Mouse (Mus musculus) inflammation-experienced regulatory T-cells, adult 6 months (primary cell): ENCODE results near the gene Kcnab3. TPM values are rescaled to one million over a fixed set of nuclear protein-coding genes. Genes with fewer than 3 reads are reported as not detected.
A peak's percentile ranks its signal among the peaks of the same experiment; 100 is the strongest.

Source experiments
- ATAC-seq: one replicate; pipeline ENCODE4 v1.8.0; 2017
- polyA plus RNA-seq, 3 experiments: library from polyadenylated mRNA; unstranded; fragments of 100-300 nt; shearing (Covaris generic); gene quantifications; one replicate each; pipeline ENCODE4 v1.2.1; 2017

The Kcnab3 gene
- polyA plus RNA-seq, 3 experiments from 2014 or later = 0.34 to 2.0 (median 0.99) TPM

- ATAC-seq = no peak
These were observed 45.5 kb downstream of the Kcnab3 start for GRCm38 (mm10) chr11:69371601-69372000.

GRCm38 (mm10) chr11:69372056-69372779, 46.2 kb downstream of the Kcnab3 start:
- peak; percentile 23 for ATAC-seq

GRCm38 (mm10) chr11:69372780-69373170, 46.7 kb downstream of the Kcnab3 start:
- peak; percentile 11 for ATAC-seq

DNA sequence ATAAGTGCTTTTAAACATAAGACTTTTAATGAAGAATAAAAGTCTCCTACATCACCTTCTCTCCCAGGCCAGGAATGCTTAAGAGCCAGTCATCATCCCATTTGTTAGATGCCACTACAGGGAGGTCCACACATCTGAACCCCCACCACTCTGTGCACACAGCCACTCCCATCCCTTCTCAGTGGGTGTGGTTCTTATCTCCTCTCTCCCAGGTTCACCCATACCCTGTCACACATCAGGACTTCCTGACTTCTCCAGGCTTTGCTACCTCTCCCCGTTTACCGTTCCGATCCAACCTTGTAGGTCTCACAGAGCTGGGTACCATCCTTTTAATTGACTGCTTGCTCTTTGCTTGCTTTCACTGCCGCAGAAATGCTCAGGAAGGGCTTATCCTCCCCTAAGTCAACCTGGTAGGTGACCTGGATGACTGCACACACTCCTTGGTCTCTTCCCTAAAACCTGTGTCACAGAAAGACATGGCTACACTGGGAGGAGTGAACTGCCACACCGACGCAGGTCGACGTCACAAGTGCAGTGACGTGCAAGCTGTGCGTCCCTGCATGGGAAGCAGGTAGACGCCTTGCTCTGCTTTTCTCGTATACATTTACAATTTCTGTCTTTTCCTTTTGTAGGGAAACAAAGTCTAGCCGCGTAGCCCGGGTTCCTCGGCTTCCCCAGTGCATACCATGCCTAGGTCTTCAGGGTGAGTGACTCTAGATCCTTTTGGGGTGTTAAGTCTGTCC, 47.3 kb downstream of the Kcnab3 start:
- no peak for ATAC-seq

DNA sequence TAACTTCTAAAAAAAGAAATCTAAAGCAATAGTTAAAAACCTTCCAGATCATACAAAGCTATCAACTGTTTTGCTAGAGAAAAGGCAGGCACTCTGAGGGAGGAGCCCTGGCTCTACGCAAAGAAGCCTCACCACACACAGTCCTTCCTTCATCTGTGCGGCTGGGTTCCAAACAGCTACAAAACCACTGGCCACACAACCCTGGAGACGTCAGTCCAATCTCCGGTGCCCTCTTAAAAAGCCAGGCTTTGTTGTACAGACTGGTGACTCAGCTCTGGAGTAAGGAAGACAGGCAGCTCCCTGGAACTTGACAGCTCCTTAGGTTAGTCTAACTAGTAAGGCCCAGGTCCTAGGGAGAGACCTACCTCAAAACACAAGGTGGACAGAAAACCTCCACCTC, 49.6 kb downstream of the Kcnab3 start:
- ATAC-seq = no peak

GRCm38 (mm10) chr11:69377766-69378165, 51.7 kb downstream of the Kcnab3 start:
- ATAC-seq = no peak

- no peak for ATAC-seq
These were observed 53.5 kb downstream of the Kcnab3 start for GRCm38 (mm10) chr11:69379600-69379999.

- no peak for ATAC-seq
These were observed 55.3 kb downstream of the Kcnab3 start for GRCm38 (mm10) chr11:69381356-69381755.

Other genes with a start within 250 kb of the Kcnab3 start
- 10 to 100 TPM; 26.9 to 31.5 (median 27.3) TPM for gene Vamp2, start 237.8 kb upstream of the Kcnab3 start, polyA plus RNA-seq
- 1 to 10 TPM; 5.2 to 6.2 (median 6.1) TPM for gene Per1, start 231.0 kb upstream of the Kcnab3 start, polyA plus RNA-seq
- not detected for gene Hes7, start 205.9 kb upstream of the Kcnab3 start, polyA plus RNA-seq
- gene 9130213A22Rik, start 203.7 kb upstream of the Kcnab3 start, polyA plus RNA-seq = under 1 TPM in 1 of 3 experiments, not detected in 2; 0.63 TPM
- gene Aloxe3, start 200.4 kb upstream of the Kcnab3 start, polyA plus RNA-seq = under 1 TPM in 1 of 3 experiments, not detected in 2; 0.13 TPM
- not detected for gene Alox12b, start 169.3 kb upstream of the Kcnab3 start, polyA plus RNA-seq
- 1 to 10 TPM; 3.7 to 5.0 (median 3.9) TPM for gene Alox8, start 128.4 kb upstream of the Kcnab3 start, polyA plus RNA-seq
- under 1 TPM; 0.14 to 0.38 (median 0.17) TPM for gene Gucy2e, start 89.2 kb upstream of the Kcnab3 start, polyA plus RNA-seq
- 1 to 10 TPM; 7.4 to 9.9 (median 7.5) TPM for gene Cntrob, start 2.5 kb upstream of the Kcnab3 start, polyA plus RNA-seq
- 100 to 1,000 TPM; 107 to 109 (median 107) TPM for gene Trappc1, start 2.3 kb upstream of the Kcnab3 start, polyA plus RNA-seq
- gene Rnf227, start 14.2 kb downstream of the Kcnab3 start, polyA plus RNA-seq = 1 to 10 TPM; 2.5 to 5.9 (median 4.8) TPM
- 10 to 100 TPM; 30.0 to 68.3 (median 60.9) TPM for gene Chd3, start 43.1 kb downstream of the Kcnab3 start, polyA plus RNA-seq
- 100 to 1,000 TPM; 108 to 130 (median 112) TPM for gene Naa38, start 69.2 kb downstream of the Kcnab3 start, polyA plus RNA-seq
- gene Cyb5d1, start 69.4 kb downstream of the Kcnab3 start, polyA plus RNA-seq = 10 to 100 TPM; 13.9 to 20.0 (median 18.4) TPM
- gene Tmem88, start 72.0 kb downstream of the Kcnab3 start, polyA plus RNA-seq = 1 to 10 TPM in 1 of 3 experiments, under 1 TPM in 2; 0.40 to 1.0 (median 0.74) TPM
- gene Kdm6b, start 87.4 kb downstream of the Kcnab3 start, polyA plus RNA-seq = 10 to 100 TPM; 20.7 to 39.7 (median 35.5) TPM
- under 1 TPM in 1 of 3 experiments, not detected in 2; 0.21 TPM for gene Dnah2, start 222.9 kb downstream of the Kcnab3 start, polyA plus RNA-seq
- under 1 TPM in 2 of 3 experiments, not detected in 1; 0.11 to 0.22 TPM for gene Efnb3, start 233.9 kb downstream of the Kcnab3 start, polyA plus RNA-seq